Mouse (Mus musculus) heart, embryonic 13.5 days (tissue): Measurements from ENCODE around the gene Wasf2. TPM values are rescaled to one million over a fixed set of nuclear protein-coding genes. Genes with fewer than 3 reads are reported as not detected.

Source experiments
- ATAC-seq: fragments of 200-750 bp; cut with Nextera tagmentation; 2 replicates; pipeline ENCODE4 v1.8.0; 2017; ENCODE audit warnings: moderate TSS enrichment; ENCODE audit not compliant: insufficient number of reproducible peaks, low FRiP score, low TSS enrichment; ENCODE audit errors: extremely low read depth
- H3K27ac ChIP-seq: fragments of 300-500 bp; sonication (generic); replicated peaks from 2 replicates; pipeline ENCODE4 v1.5.1; 2015; ENCODE audit warnings: moderate library complexity, mild to moderate bottlenecking, inconsistent platforms
- H3K27me3 ChIP-seq: fragments of 300-500 bp; sonication (generic); replicated peaks from 2 replicates; pipeline ENCODE4 v1.6.1; 2015; ENCODE audit warnings: mild to moderate bottlenecking, inconsistent platforms
- H3K36me3 ChIP-seq: fragments of 300-500 bp; sonication (generic); 2 replicates; pipeline ENCODE4 v1.6.1; 2015; ENCODE audit warnings: mild to moderate bottlenecking, inconsistent platforms
- H3K4me1 ChIP-seq: fragments of 300-500 bp; sonication (generic); 2 replicates; pipeline ENCODE4 v1.6.1; 2015; ENCODE audit warnings: inconsistent platforms
- H3K4me2 ChIP-seq: fragments of 300-500 bp; sonication (generic); 2 replicates; pipeline ENCODE4 v1.6.1; 2015; ENCODE audit warnings: inconsistent platforms, mild to moderate bottlenecking, moderate library complexity
- H3K4me3 ChIP-seq: fragments of 300-500 bp; sonication (generic); 2 replicates; pipeline ENCODE4 v1.5.1; 2015; ENCODE audit warnings: moderate library complexity, mild to moderate bottlenecking, inconsistent platforms
- H3K9ac ChIP-seq: fragments of 300-500 bp; sonication (generic); 2 replicates; pipeline ENCODE4 v1.6.1; 2015; ENCODE audit warnings: inconsistent platforms, mild to moderate bottlenecking, moderate library complexity
- H3K9me3 ChIP-seq: fragments of 300-500 bp; sonication (generic); 2 replicates; pipeline ENCODE4 v1.6.1; 2016; ENCODE audit warnings: inconsistent platforms
- WGBS: fragments of 180-500 bp; shearing (Covaris S2); methylation state at CpG from one replicate; pipeline ENCODE4 v1.1.7; 2015; ENCODE audit warnings: mixed read lengths; 5-methylcytosine and 5-hydroxymethylcytosine counted together
- polyA plus RNA-seq: library from polyadenylated mRNA; unstranded; fragments of >200 nt; fragmentation: Nextera tagmentation; extraction: Ambion mirVana; gene quantifications from 2 replicates; pipeline ENCODE4 v1.2.1, GENCODE M21; 2015

The Wasf2 gene
- polyA plus RNA-seq = 64.6 and 72.7 TPM in 2 replicates

- peak within 1 kb of the TSS; percentile 84 for H3K4me2 ChIP-seq
- ATAC-seq = peak; percentile 87
- peak within 1 kb of the TSS; percentile 91 for H3K27ac ChIP-seq
- H3K36me3 ChIP-seq = peaks cover 15% of the 10 kb centered on the region
- peak within 1 kb of the TSS; percentile 96 for H3K9ac ChIP-seq
- WGBS = under 1% methylated on average over 65 of the region's 65 CpGs
- H3K4me1 ChIP-seq = peaks cover 36% of the 10 kb centered on the region
- peak within 1 kb of the TSS; percentile 96 for H3K4me3 ChIP-seq
- 0 out of 2 replicates have a peak, but pooled peaks cover 3% of the 10 kb centered on the region for H3K9me3 ChIP-seq
- H3K27me3 ChIP-seq = no peaks in the 10 kb centered on the region
Measured at GRCm38 (mm10) chr4:133129931-133130889, at the start of gene Wasf2. Gene Wasf2, plus strand, starts transcription at chr4:133130505.

DNA sequence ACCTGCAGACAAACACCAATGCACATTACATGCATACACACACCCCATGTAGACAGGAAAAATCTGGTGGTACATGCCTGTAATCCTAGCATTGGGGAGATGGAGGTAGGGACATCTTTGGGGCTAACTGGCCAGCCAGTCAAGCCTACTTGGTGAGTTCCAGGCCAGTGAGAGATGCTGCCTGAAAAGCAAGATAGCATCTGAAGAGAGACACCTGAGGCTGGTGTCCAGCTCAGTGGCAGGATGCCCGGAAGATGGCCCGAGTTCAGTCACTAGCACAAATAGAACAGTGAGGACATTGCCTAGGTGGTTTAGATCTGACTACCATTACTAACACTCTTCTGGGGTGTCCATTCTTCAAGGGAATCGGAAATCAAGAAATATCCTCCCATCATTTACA, 49.4 kb upstream of the Wasf2 start:
- WGBS = 94% methylated on average over 3 of the region's 3 CpGs
- Histone ChIP-seq H3K9me3 (no peaks in the 10 kb centered on the region), H3K4me2 (no peak overlapping the region), H3K36me3 (peaks cover 47% of the 10 kb centered on the region), H3K27ac (0 out of 2 replicates have a peak overlapping the region, but pooled peaks have one; percentile 30), H3K4me3 (no peak overlapping the region), H3K27me3 (no peaks in the 10 kb centered on the region), H3K9ac (no peak overlapping the region), H3K4me1 (peaks cover 72% of the 10 kb centered on the region)
- no peak for ATAC-seq

GRCm38 (mm10) chr4:133082216-133082773, 48.0 kb upstream of the Wasf2 start:
- H3K27ac ChIP-seq = 0 out of 2 replicates have a peak overlapping the region, but pooled peaks have one; percentile 24
- no peak for ATAC-seq
- H3K9ac ChIP-seq = no peak overlapping the region
- no peak overlapping the region for H3K4me2 ChIP-seq
- no peaks in the 10 kb centered on the region for H3K27me3 ChIP-seq
- WGBS = 82% methylated on average over 6 of the region's 6 CpGs
- H3K9me3 ChIP-seq = no peaks in the 10 kb centered on the region
- H3K36me3 ChIP-seq = peaks cover 33% of the 10 kb centered on the region
- H3K4me3 ChIP-seq = no peak overlapping the region
- peaks cover 77% of the 10 kb centered on the region for H3K4me1 ChIP-seq

DNA sequence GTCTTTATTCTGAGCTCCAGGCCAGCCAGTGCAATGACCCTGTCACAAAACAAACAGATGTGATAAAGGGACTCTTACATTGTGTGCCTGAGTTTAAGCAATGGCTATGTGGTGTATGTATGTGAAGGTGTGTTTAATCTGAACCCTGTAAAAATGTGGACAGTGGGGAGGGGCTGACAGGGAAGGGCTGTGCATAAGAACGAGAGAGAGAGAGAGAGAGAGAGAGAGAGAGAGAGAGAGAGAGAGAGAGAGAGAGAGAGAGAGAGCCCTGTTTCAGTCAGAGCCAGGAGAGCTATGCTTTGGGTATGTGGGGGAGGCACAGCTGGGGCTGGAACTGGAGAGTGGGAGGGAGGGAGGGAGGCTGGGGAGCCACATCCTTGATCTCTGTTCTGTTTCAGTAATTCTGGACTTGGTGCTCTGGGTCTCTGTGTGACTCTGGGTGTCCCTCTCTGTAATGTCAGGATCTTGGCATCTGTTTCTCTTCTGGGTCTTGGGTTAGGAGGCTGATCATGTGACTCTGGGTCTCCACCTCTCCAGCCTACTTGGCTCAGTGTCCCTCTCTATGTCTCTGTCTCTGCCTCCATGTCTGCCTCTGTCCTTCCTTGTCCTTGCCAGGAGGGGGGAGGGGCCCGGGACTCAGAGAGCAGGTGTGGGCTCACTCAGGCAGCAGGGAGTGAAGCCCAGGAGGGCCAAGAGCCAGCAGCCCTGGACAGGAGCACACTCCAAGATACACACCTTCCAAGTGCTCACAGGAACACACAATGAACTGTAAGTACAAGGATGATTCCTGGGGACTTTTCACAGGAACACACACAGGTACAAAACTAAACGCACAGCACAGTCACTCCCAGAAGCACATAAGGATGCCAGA, 46.1 kb upstream of the Wasf2 start:
- peak overlapping the region; percentile 53 for H3K4me3 ChIP-seq
- H3K4me2 ChIP-seq = peak overlapping the region; percentile 87
- no peak for ATAC-seq
- WGBS = 5% methylated on average over 3 of the region's 3 CpGs
- H3K27ac ChIP-seq = peak overlapping the region; percentile 99
- H3K36me3 ChIP-seq = peaks cover 16% of the 10 kb centered on the region
- peaks cover 78% of the 10 kb centered on the region for H3K4me1 ChIP-seq
- H3K27me3 ChIP-seq = no peaks in the 10 kb centered on the region
- H3K9me3 ChIP-seq = no peaks in the 10 kb centered on the region
- peak overlapping the region; percentile 80 for H3K9ac ChIP-seq

DNA sequence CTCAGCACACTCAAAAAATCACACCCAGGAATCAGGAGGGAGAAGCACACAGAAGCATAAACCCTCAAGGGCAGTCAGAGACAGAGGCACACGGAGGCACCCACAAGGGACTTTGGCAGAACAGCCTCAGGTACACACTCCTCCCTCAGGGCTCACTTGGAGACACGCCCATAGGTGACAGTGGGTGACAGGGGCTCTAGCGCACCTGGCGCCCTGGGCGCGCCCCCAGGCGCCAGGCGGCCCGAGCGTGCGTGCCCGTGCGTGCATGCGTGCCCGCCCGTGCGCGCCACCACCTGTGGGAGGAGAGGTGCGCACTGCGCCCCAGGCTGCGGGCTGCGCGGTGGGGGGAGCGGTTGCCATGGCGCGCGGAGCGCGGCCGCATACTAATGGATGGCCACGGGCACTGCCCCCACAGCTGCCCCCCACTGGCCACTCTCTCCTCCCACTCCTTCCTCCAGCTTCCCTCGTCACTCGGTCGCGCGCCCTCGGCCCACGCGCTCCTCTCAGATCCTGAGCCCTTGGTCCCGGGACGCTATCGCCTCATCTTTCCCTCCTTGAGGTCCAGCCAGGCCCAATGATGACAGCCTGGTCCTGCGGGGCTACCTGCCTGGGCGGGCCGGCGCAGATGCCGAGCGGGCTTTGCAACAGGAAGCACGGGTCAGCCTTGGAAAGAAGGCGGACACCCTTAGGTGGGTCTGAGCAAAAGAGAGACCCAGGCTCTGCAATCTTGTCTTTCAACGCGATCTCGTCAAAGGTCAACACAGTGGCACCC, 45.1 kb upstream of the Wasf2 start:
- peak overlapping the region; percentile 80 for H3K9ac ChIP-seq
- H3K27me3 ChIP-seq = no peaks in the 10 kb centered on the region
- H3K4me1 ChIP-seq = peaks cover 78% of the 10 kb centered on the region
- ATAC-seq = peak; percentile 47; the same call in 1 of the 2 replicates
- WGBS = 1% methylated on average over 53 of the region's 53 CpGs
- H3K4me2 ChIP-seq = peak overlapping the region; percentile 87
- H3K36me3 ChIP-seq = peaks cover 10% of the 10 kb centered on the region
- H3K4me3 ChIP-seq = peak overlapping the region; percentile 53
- H3K27ac ChIP-seq = peak overlapping the region; percentile 99
- no peaks in the 10 kb centered on the region for H3K9me3 ChIP-seq

DNA sequence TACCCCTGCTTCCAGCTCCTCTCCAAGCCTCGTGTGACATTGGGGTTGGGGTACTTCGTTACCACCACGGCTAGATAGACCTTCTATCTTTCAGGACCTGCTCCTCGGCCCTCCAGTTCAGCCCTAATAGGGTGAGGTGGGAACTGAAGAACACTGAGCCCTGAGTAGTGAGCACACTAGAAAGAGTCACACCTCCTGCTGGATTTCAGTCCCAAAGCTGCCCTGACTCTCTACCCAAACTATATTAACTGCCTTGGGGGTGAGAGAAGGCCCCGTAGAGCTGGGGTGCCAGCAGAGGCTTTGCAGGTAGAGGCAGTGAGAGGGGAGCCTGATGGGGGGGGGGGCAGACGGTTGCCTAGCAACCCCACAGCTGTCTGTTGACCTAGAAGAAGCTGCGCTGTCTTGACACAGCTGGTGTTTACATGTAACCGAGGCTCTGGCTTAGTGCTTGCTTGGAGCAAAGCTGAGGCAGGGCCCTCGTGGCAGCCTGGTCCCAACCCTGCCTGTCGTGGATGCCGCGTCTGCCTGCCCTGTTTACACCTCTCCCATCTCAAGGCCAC, 44.4 kb upstream of the Wasf2 start:
- H3K36me3 ChIP-seq = peaks cover 4% of the 10 kb centered on the region
- no peaks in the 10 kb centered on the region for H3K9me3 ChIP-seq
- WGBS = 13% methylated on average over 12 of the region's 12 CpGs
- peak overlapping the region; percentile 99 for H3K27ac ChIP-seq
- H3K4me1 ChIP-seq = peaks cover 79% of the 10 kb centered on the region
- H3K4me3 ChIP-seq = peak overlapping the region; percentile 53
- peak overlapping the region; percentile 87 for H3K4me2 ChIP-seq
- H3K27me3 ChIP-seq = no peaks in the 10 kb centered on the region
- peak overlapping the region; percentile 80 for H3K9ac ChIP-seq
- no peak for ATAC-seq

DNA sequence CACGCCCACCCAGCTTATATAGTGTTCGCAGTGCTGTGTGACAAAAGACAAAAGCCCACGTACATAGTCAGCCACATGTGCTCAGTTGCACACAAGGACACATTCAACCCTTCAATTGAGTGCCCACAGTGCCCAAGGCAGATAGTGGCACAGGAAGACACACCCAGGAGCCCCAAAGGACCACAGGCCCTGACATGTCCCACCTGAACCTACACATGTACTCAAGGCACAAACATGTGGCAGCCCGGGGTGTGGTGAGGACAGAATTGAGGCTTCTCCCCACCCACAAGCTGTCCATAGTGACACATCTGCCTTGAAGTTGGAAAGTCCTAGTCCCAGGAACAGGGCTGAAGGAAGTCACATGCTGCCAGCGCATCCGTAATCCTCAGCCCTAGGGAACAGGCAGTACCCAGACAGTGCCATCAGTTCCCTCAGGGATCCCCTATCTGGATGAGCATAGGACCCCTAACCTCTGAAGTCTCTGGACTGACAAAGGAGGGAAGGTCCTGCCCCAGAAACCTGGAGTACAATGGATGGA, 43.1 kb upstream of the Wasf2 start:
- Histone ChIP-seq H3K9me3 (no peaks in the 10 kb centered on the region), H3K4me2 (peak overlapping the region; percentile 48), H3K4me3 (no peak overlapping the region), H3K4me1 (peaks cover 89% of the 10 kb centered on the region), H3K27me3 (no peaks in the 10 kb centered on the region), H3K27ac (peak overlapping the region; percentile 99), H3K9ac (peak overlapping the region; percentile 77), H3K36me3 (no peaks in the 10 kb centered on the region)
- ATAC-seq = no peak
- WGBS = 71% methylated on average over 6 of the region's 6 CpGs

- WGBS = 4% methylated on average over 8 of the region's 8 CpGs
- peak overlapping the region; percentile 99 for H3K27ac ChIP-seq
- no peak overlapping the region for H3K4me3 ChIP-seq
- H3K4me2 ChIP-seq = peak overlapping the region; percentile 48
- H3K4me1 ChIP-seq = peaks cover 95% of the 10 kb centered on the region
- ATAC-seq = no peak
- H3K9ac ChIP-seq = peak overlapping the region; percentile 77
- no peaks in the 10 kb centered on the region for H3K27me3 ChIP-seq
- no peaks in the 10 kb centered on the region for H3K9me3 ChIP-seq
- no peaks in the 10 kb centered on the region for H3K36me3 ChIP-seq
Measured at GRCm38 (mm10) chr4:133087835-133088234, 42.5 kb upstream of the Wasf2 start.

- Histone ChIP-seq H3K9me3 (no peaks in the 10 kb centered on the region), H3K4me2 (no peak overlapping the region), H3K36me3 (no peaks in the 10 kb centered on the region), H3K4me3 (no peak overlapping the region), H3K27ac (peak overlapping the region; percentile 99), H3K9ac (no peak overlapping the region), H3K4me1 (peaks cover 99% of the 10 kb centered on the region), H3K27me3 (no peaks in the 10 kb centered on the region)
- 75% methylated on average over 9 of the region's 9 CpGs for WGBS
- no peak for ATAC-seq
Measured at GRCm38 (mm10) chr4:133089319-133089718, 41.0 kb upstream of the Wasf2 start.

GRCm38 (mm10) chr4:133089802-133090201, 40.5 kb upstream of the Wasf2 start:
- no peaks in the 10 kb centered on the region for H3K27me3 ChIP-seq
- H3K9ac ChIP-seq = peak overlapping the region; percentile 66
- no peak overlapping the region for H3K4me3 ChIP-seq
- peak overlapping the region; percentile 39 for H3K4me2 ChIP-seq
- no peaks in the 10 kb centered on the region for H3K36me3 ChIP-seq
- peak overlapping the region; percentile 99 for H3K27ac ChIP-seq
- WGBS = 69% methylated on average over 4 of the region's 4 CpGs
- peaks cover 99% of the 10 kb centered on the region for H3K4me1 ChIP-seq
- no peak for ATAC-seq
- H3K9me3 ChIP-seq = no peaks in the 10 kb centered on the region
